Mouse (Mus musculus) liver, embryonic 15.5 days (tissue): ENCODE measurements around the gene Ccdc113. TPM values are rescaled to one million over a fixed set of nuclear protein-coding genes. Genes with fewer than 3 reads are reported as not detected.
"Not testable (repeated sequence)": the region's sequence is repeated elsewhere in the genome, so short reads cannot be mapped to it uniquely, and the experiment has no call there.

ENCODE experiments used
- ATAC-seq: fragments of 200-750 bp; cut with Nextera tagmentation; 2 replicates; pipeline ENCODE4 v1.8.0; 2017; ENCODE audit warnings: moderate number of reproducible peaks, mild to moderate bottlenecking, moderate library complexity; ENCODE audit not compliant: insufficient read depth
- H3K27ac ChIP-seq: fragments of 300-500 bp; sonication (generic); replicated peaks from 2 replicates; pipeline ENCODE4 v1.5.1; 2015; ENCODE audit warnings: mild to moderate bottlenecking, inconsistent platforms
- H3K27me3 ChIP-seq: fragments of 300-500 bp; sonication (generic); 2 replicates; pipeline ENCODE4 v1.6.1; 2015; ENCODE audit warnings: mild to moderate bottlenecking, inconsistent platforms
- H3K36me3 ChIP-seq: fragments of 300-500 bp; sonication (generic); replicated peaks from 2 replicates; pipeline ENCODE4 v1.6.1; 2015; ENCODE audit warnings: moderate library complexity, mild to moderate bottlenecking, inconsistent platforms
- H3K4me1 ChIP-seq: fragments of 300-500 bp; sonication (generic); replicated peaks from 2 replicates; pipeline ENCODE4 v1.6.1; 2015; ENCODE audit warnings: inconsistent platforms
- H3K4me2 ChIP-seq: fragments of 300-500 bp; sonication (generic); 2 replicates; pipeline ENCODE4 v1.6.1; 2015; ENCODE audit warnings: moderate library complexity, mild to moderate bottlenecking, inconsistent platforms
- H3K4me3 ChIP-seq: fragments of 300-500 bp; sonication (generic); replicated peaks from 2 replicates; pipeline ENCODE4 v1.5.1; 2015; ENCODE audit warnings: mild to moderate bottlenecking, inconsistent platforms
- H3K9ac ChIP-seq: fragments of 300-500 bp; sonication (generic); 2 replicates; pipeline ENCODE4 v1.6.1; 2015; ENCODE audit warnings: moderate library complexity, mild to moderate bottlenecking, inconsistent platforms
- H3K9me3 ChIP-seq: fragments of 300-500 bp; sonication (generic); replicated peaks from 2 replicates; pipeline ENCODE4 v1.6.1; 2016; ENCODE audit warnings: inconsistent platforms
- WGBS: fragments of 180-500 bp; shearing (Covaris S2); methylation state at CpG from one replicate; pipeline ENCODE4 v1.1.7; 2015; ENCODE audit warnings: mixed read lengths; ENCODE audit not compliant: insufficient replicate concordance; 5-methylcytosine and 5-hydroxymethylcytosine counted together
- polyA plus RNA-seq: library from polyadenylated mRNA; unstranded; fragments of >200 nt; fragmentation: Nextera tagmentation; extraction: Ambion mirVana; gene quantifications from 2 replicates; pipeline ENCODE4 v1.2.1, GENCODE M21; 2015

Ccdc113 gene
- polyA plus RNA-seq, 1 experiment from 2014 or later = not detected

DNA sequence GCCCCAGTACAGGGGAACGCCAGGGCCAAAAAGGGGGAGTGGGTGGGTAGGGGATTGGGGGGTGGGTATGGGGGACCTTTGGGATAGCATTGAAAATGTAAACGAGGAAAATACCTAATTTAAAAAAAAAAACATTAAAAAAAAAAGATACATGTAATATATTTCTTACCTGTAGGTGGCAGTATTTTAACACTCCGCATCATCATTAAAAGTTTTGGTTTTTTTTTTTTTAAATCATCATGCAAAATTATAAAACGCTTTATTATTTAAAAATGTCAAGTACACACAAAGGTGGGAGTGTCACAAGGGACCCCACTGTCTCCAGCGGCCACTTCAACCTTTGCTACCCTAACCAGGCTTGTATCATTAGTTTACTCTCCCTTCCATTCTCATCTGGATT, 72.6 kb downstream of the Ccdc113 start:
- not testable (repeated sequence) for H3K27ac ChIP-seq, H3K4me3 ChIP-seq, H3K9me3 ChIP-seq, ATAC-seq, H3K4me1 ChIP-seq, H3K36me3 ChIP-seq, H3K9ac ChIP-seq, H3K4me2 ChIP-seq
- H3K27me3 ChIP-seq = peaks cover 24% of the 10 kb centered on the region; the same call in 1 of the 2 replicates
- 16% methylated on average over 4 of the region's 5 CpGs for WGBS

DNA sequence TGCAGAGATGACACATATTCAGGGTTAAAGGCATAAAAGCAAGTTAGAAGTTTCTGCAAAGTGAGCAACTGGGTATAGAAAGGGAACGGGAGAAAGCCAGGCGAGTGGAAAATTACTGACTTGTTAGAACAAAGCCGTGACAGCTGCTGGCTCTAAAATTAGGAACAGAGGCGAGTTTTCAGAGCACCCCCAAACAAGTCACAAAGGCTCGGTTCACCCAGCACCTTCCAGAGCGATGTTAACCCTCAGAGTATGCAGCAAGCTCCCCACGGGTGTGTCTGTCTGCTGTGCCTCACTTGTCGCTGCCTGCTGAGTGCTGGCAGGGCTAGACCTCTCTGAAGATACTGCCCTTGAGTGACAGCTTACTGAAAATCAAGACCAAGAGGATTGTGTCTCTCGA, 73.3 kb downstream of the Ccdc113 start:
- no peaks in the 10 kb centered on the region for H3K36me3 ChIP-seq
- H3K9me3 ChIP-seq = no peaks in the 10 kb centered on the region
- H3K4me1 ChIP-seq = peaks cover 8% of the 10 kb centered on the region
- WGBS = 54% methylated on average over 9 of the region's 9 CpGs
- no peak for ATAC-seq
- no peak overlapping the region for H3K9ac ChIP-seq
- H3K4me3 ChIP-seq = no peak overlapping the region
- no peak overlapping the region for H3K4me2 ChIP-seq
- no peak overlapping the region for H3K27ac ChIP-seq
- peaks cover 28% of the 10 kb centered on the region; the same call in 1 of the 2 replicates for H3K27me3 ChIP-seq

Other genes starting within 250 kb of the Ccdc113 start
- gene Cngb1, start 227.5 kb upstream of the Ccdc113 start, polyA plus RNA-seq = 0.02 and 0.12 TPM in 2 replicates
- gene Tepp, start 223.5 kb upstream of the Ccdc113 start, polyA plus RNA-seq = not detected in 2 replicates
- gene Zfp319, start 202.1 kb upstream of the Ccdc113 start, polyA plus RNA-seq = 0.89 and 1.2 TPM in 2 replicates
- 11.4 and 11.7 TPM in 2 replicates for gene Usb1, start 201.8 kb upstream of the Ccdc113 start, polyA plus RNA-seq
- gene Mmp15, start 181.8 kb upstream of the Ccdc113 start, polyA plus RNA-seq = 1.1 and 1.2 TPM in 2 replicates
- 28.2 and 31.5 TPM in 2 replicates for gene Cfap20, start 99.2 kb upstream of the Ccdc113 start, polyA plus RNA-seq
- gene Csnk2a2, start 44.0 kb upstream of the Ccdc113 start, polyA plus RNA-seq = 3.9 and 4.3 TPM in 2 replicates
- not detected in 2 replicates for gene Prss54, start 42.3 kb downstream of the Ccdc113 start, polyA plus RNA-seq
- 8.9 and 9.2 TPM in 2 replicates for gene Gins3, start 99.4 kb downstream of the Ccdc113 start, polyA plus RNA-seq
- gene Ndrg4, start 142.9 kb downstream of the Ccdc113 start, polyA plus RNA-seq = 0.98 and 1.1 TPM in 2 replicates
- 16.5 and 18.5 TPM in 2 replicates for gene Setd6, start 181.8 kb downstream of the Ccdc113 start, polyA plus RNA-seq